Mouse (Mus musculus): ENCODE measurements around the gene Wdr63. TPM values are rescaled to one million over a fixed set of nuclear protein-coding genes. Genes with fewer than 3 reads are reported as not detected.
"Not testable (repeated sequence)": the region's sequence is repeated elsewhere in the genome, so short reads cannot be mapped to it uniquely, and the experiment has no call there.

Wdr63 gene
- polyA plus RNA-seq, 1 experiment from 2014 or later = not detected

DNA sequence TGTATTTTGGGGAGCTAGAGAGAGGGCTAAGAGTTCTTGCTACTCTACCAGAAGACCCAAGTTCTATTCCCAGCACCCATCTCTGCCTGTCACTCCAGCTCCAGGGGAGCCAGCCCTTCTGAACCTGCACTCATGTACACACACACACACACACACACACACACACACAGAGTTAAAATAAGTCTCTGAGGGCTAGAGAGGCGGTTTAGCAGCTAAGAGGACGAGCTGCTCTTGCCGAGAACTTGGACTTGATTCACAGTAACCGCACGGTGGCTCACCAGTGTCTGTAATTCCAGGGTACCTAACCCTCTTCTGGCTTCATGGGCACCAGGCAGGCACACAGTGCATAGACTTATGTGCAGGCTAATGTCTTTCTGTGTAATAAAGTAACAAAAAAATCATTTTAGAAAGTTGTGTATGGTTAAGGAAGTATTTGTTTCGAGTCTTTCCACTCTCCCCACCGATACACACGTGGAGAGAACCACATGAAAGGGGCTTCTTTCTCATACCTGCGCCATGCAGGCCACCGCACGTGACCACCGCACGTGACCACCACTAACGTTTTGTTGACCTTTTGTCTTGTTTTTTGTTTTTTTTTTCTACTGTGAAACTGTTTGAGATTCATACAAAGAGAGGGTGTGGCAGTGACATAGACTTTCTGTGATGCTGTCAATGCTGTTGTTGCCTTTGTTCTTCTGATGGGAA, 103.4 kb downstream of the Wdr63 start:
- DNase-seq (ENCODE audit: low spot score) = no peak
- Histone ChIP-seq H3K36me3 (ENCODE audit: control insufficient read depth, insufficient read depth, low read length) (no peaks in the 10 kb centered on the region), H3K27me3 (ENCODE audit: control insufficient read depth, insufficient read depth, low read length) (no peaks in the 10 kb centered on the region), H3K9ac (ENCODE audit: low read length) (no peak overlapping the region), H3K4me2 (ENCODE audit: low read depth) (no peak overlapping the region), H3K4me3 (ENCODE audit: low read depth, low read length) (no peak overlapping the region), H3K4me1 (ENCODE audit: control insufficient read depth, insufficient read depth, low read length) (no peaks in the 10 kb centered on the region), H3K9me3 (ENCODE audit: control insufficient read depth, low read length) (no peaks in the 10 kb centered on the region), H3K27ac (ENCODE audit: low read depth, low read length) (no peak overlapping the region)
- ATAC-seq (ENCODE audit: insufficient read depth, low FRiP score, low TSS enrichment) = no peak
- WGBS = 95% methylated on average over 14 of the region's 14 CpGs

DNA sequence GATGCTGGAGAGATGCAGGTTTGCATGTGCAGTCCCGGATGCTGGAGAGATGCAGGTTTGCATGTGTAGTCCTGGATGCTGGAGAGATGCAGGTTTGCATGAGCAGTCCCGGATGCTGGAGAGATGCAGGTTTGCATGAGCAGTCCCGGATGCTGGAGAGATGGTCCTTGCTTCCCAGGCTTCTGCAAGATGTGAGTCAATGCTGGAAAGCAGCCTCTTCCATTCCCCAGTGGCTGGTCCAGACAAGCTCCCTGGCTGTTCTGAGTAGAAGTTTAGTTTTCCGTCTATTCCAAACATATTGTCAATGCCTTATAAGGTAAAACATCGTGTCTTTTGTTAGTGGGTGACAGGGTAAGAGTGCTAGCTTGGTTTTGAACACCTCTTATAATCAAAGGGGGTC, 111.4 kb downstream of the Wdr63 start:
- H3K4me3 ChIP-seq (ENCODE audit: low read depth, low read length); DNase-seq (ENCODE audit: low spot score); H3K9me3 ChIP-seq (ENCODE audit: control insufficient read depth, low read length); H3K4me1 ChIP-seq (ENCODE audit: control insufficient read depth, insufficient read depth, low read length); H3K27ac ChIP-seq (ENCODE audit: low read depth, low read length); H3K36me3 ChIP-seq (ENCODE audit: control insufficient read depth, insufficient read depth, low read length); H3K4me2 ChIP-seq (ENCODE audit: low read depth); H3K27me3 ChIP-seq (ENCODE audit: control insufficient read depth, insufficient read depth, low read length); ATAC-seq (ENCODE audit: insufficient read depth, low FRiP score, low TSS enrichment); H3K9ac ChIP-seq (ENCODE audit: low read length): not testable (repeated sequence)
- 81% methylated on average over 4 of the region's 5 CpGs for WGBS

DNA sequence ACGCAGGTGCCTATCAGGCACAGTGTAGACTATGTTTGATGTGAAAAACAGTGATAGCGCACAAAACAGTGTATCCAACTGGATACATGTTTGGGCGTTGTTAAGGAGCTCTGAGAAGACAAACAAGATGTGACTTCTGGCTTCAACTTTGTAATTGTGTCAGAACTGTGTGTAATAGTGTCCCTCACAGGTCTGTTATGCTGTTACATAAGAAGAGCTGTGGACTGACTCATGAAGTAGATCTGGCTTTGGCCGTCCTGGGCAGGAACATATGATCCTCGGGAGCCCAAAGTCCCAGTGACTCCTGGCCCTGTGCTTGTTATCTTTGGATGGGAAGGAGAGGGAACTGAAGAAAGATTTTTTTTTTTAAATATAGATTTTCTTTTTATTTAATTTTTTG, 112.4 kb downstream of the Wdr63 start:
- no peaks in the 10 kb centered on the region for H3K27me3 ChIP-seq (ENCODE audit: control insufficient read depth, insufficient read depth, low read length)
- no peak for ATAC-seq (ENCODE audit: insufficient read depth, low FRiP score, low TSS enrichment)
- H3K9ac ChIP-seq (ENCODE audit: low read length) = no peak overlapping the region
- H3K9me3 ChIP-seq (ENCODE audit: control insufficient read depth, low read length) = no peaks in the 10 kb centered on the region
- no peak overlapping the region for H3K4me3 ChIP-seq (ENCODE audit: low read depth, low read length)
- H3K36me3 ChIP-seq (ENCODE audit: control insufficient read depth, insufficient read depth, low read length) = no peaks in the 10 kb centered on the region; the same call in 1 of the 2 replicates
- WGBS = 92% methylated on average over 5 of the region's 5 CpGs
- no peak overlapping the region for H3K27ac ChIP-seq (ENCODE audit: low read depth, low read length)
- DNase-seq (ENCODE audit: low spot score) = no peak
- no peaks in the 10 kb centered on the region for H3K4me1 ChIP-seq (ENCODE audit: control insufficient read depth, insufficient read depth, low read length)
- no peak overlapping the region for H3K4me2 ChIP-seq (ENCODE audit: low read depth)

DNA sequence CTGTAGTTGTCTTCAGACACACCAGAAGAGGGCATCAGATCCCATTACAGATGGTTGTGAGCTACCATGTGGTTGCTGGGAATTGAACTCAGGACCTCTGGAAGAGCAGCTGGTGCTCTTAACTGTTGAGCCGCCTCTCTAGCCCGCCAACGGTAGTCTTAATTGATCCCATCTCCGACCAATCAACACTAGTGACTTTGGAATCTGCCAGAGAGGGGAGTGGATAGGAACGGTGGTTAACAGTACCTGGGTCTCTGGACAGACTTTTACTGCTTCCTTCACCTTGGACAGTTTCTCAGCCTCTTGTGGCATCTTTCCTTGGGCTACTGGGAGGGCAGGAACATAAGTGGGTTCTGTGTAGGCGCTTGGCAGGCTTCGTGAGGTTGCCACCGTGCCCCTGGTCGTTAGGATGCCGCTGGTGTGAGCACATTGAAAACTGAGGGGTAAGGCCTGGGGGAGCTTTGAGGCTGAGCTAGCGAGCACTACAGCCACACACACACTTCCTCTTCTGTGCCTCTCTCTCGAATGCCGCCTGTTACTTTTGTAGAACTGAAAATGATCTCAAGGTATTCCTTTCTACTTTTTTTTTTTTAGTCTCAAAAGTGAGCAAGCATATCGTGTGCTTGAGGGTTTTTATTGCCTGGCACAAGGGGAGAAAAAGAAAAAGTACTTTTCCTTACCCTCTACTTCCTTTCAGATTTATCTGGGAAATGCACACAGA, 114.3 kb downstream of the Wdr63 start:
- Histone ChIP-seq H3K4me3 (ENCODE audit: low read depth, low read length) (no peak overlapping the region), H3K27me3 (ENCODE audit: control insufficient read depth, insufficient read depth, low read length) (peaks cover 3% of the 10 kb centered on the region), H3K4me2 (ENCODE audit: low read depth) (no peak overlapping the region), H3K9me3 (ENCODE audit: control insufficient read depth, low read length) (no peaks in the 10 kb centered on the region), H3K27ac (ENCODE audit: low read depth, low read length) (no peak overlapping the region), H3K9ac (ENCODE audit: low read length) (no peak overlapping the region), H3K36me3 (ENCODE audit: control insufficient read depth, insufficient read depth, low read length) (no peaks in the 10 kb centered on the region; the same call in 1 of the 2 replicates), H3K4me1 (ENCODE audit: control insufficient read depth, insufficient read depth, low read length) (peaks cover 3% of the 10 kb centered on the region)
- 90% methylated on average over 14 of the region's 14 CpGs for WGBS
- no peak for ATAC-seq (ENCODE audit: insufficient read depth, low FRiP score, low TSS enrichment)
- DNase-seq (ENCODE audit: low spot score) = no peak

DNA sequence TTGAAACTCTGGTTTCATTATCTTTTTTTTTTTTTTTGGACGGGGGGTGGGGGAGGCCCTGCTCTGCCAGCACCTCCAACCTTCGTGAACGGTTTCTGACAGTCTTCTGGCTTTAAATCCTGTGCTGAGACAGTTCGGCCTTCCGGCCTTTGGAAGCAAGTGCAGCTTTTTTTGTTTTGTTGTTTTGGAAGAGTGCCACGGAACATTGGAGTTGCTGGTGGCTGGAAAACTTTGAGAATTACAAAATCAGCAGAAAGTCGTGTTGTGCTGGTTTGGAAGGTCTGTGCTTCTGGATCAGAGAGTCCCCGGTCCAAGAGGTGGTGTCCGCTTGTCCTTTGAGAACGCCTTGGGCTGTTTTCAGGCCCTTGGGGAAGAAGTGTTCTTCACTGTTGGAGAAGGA, 115.1 kb downstream of the Wdr63 start:
- Histone ChIP-seq H3K9me3 (ENCODE audit: control insufficient read depth, low read length) (no peaks in the 10 kb centered on the region), H3K4me1 (ENCODE audit: control insufficient read depth, insufficient read depth, low read length) (peaks cover 5% of the 10 kb centered on the region), H3K4me2 (ENCODE audit: low read depth) (no peak overlapping the region), H3K36me3 (ENCODE audit: control insufficient read depth, insufficient read depth, low read length) (no peaks in the 10 kb centered on the region), H3K27ac (ENCODE audit: low read depth, low read length) (no peak overlapping the region), H3K9ac (ENCODE audit: low read length) (no peak overlapping the region), H3K27me3 (ENCODE audit: control insufficient read depth, insufficient read depth, low read length) (peaks cover 9% of the 10 kb centered on the region), H3K4me3 (ENCODE audit: low read depth, low read length) (no peak overlapping the region)
- DNase-seq (ENCODE audit: low spot score) (no peak), ATAC-seq (ENCODE audit: insufficient read depth, low FRiP score, low TSS enrichment) (no peak)
- WGBS = 93% methylated on average over 10 of the region's 10 CpGs

DNA sequence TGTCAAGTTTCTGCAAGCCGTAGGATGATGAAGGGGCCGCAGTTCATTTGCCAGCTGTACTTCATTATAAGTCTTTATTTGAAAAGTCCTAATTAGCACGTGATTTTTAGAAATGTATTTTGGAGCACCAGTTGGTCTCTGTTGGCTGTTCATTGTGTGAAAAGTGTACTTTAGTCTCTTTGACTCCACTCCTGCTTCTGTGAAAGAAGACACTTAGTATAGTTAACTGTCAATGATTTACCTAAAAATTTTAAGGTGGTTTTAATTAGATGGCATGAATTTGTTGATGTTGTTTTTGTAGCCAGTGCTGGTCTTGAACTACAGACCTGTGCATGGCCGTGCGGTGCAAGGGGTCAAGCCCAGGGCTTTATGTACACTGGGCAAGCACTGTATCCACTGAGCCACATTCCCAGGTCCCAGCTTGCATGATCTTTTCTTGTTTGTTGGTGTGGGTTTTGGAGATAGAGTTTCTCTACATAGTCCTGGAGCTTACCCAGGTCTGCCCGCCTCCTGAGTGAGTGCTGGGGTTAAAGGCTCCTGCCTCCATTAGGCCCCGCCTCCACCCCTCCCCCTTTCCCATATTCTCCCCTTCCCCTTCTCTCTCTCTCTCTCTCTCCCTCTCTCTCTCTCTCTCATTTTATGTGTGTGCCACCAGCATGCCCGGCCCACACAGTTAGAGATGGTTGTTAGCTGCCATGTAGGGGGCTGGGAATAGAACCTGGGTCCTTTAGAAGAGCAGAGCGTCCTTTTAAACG, 115.8 kb downstream of the Wdr63 start:
- H3K9ac ChIP-seq (ENCODE audit: low read length) = no peak overlapping the region
- ATAC-seq (ENCODE audit: insufficient read depth, low FRiP score, low TSS enrichment) = no peak

DNA sequence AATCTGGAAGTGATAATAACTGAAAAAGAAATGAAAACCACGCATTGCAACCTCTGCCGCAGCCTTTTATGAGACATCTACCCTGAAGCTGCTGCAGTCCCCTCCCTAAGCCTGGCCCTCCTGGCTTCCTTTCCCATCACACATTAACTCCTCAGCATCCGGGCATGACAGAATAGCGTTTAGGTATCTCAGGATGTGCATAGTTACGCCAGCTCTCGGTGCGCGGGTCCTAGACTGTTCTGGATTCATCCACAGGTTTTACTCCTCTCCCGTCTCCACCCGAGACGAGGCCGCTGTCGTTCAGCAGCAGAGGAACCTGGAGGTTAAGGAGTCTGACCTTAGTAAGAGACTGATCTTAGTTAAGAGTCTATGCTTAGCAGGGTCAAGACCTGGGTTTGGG, 116.8 kb downstream of the Wdr63 start:
- H3K4me1 ChIP-seq (ENCODE audit: control insufficient read depth, insufficient read depth, low read length) = peaks cover 5% of the 10 kb centered on the region
- no peak for ATAC-seq (ENCODE audit: insufficient read depth, low FRiP score, low TSS enrichment)
- no peak overlapping the region for H3K4me3 ChIP-seq (ENCODE audit: low read depth, low read length)
- H3K4me2 ChIP-seq (ENCODE audit: low read depth) = no peak overlapping the region
- peaks cover 17% of the 10 kb centered on the region for H3K27me3 ChIP-seq (ENCODE audit: control insufficient read depth, insufficient read depth, low read length)
- no peaks in the 10 kb centered on the region for H3K9me3 ChIP-seq (ENCODE audit: control insufficient read depth, low read length)
- DNase-seq (ENCODE audit: low spot score) = no peak
- H3K36me3 ChIP-seq (ENCODE audit: control insufficient read depth, insufficient read depth, low read length) = no peaks in the 10 kb centered on the region
- no peak overlapping the region for H3K9ac ChIP-seq (ENCODE audit: low read length)
- H3K27ac ChIP-seq (ENCODE audit: low read depth, low read length) = no peak overlapping the region
- 88% methylated on average over 13 of the region's 13 CpGs for WGBS

More for the DNA sequence above, 115.8 kb downstream of the Wdr63 start:
- Histone ChIP-seq H3K36me3 (ENCODE audit: control insufficient read depth, insufficient read depth, low read length) (no peaks in the 10 kb centered on the region), H3K4me2 (ENCODE audit: low read depth) (no peak overlapping the region), H3K4me3 (ENCODE audit: low read depth, low read length) (no peak overlapping the region), H3K27ac (ENCODE audit: low read depth, low read length) (no peak overlapping the region), H3K9me3 (ENCODE audit: control insufficient read depth, low read length) (no peaks in the 10 kb centered on the region), H3K4me1 (ENCODE audit: control insufficient read depth, insufficient read depth, low read length) (peaks cover 5% of the 10 kb centered on the region), H3K27me3 (ENCODE audit: control insufficient read depth, insufficient read depth, low read length) (peaks cover 12% of the 10 kb centered on the region)
- WGBS = 90% methylated on average over 10 of the region's 10 CpGs
- DNase-seq (ENCODE audit: low spot score) = no peak

Measured in neural tube, embryonic 11.5 days (tissue).